Mouse (Mus musculus) embryonic facial prominence, embryonic 10.5 days (tissue): ENCODE data around the gene Ptgdr2. TPM values are rescaled to one million over a fixed set of nuclear protein-coding genes. Genes with fewer than 3 reads are reported as not detected.

Experiments used
- DNase-seq: peaks from one replicate; pipeline ENCODE4 v3.0.0-alpha.2; 2017; ENCODE audit warnings: low spot score
- H3K27ac ChIP-seq: fragments of 300-500 bp; sonication (generic); replicated peaks from 2 replicates; pipeline ENCODE4 v1.5.1; 2016; ENCODE audit warnings: mild to moderate bottlenecking
- H3K27me3 ChIP-seq: fragments of 300-500 bp; sonication (generic); replicated peaks from 2 replicates; pipeline ENCODE4 v1.6.1; 2016; ENCODE audit warnings: low read depth, mild to moderate bottlenecking; ENCODE audit not compliant: poor library complexity, severe bottlenecking
- H3K36me3 ChIP-seq: fragments of 300-500 bp; sonication (generic); replicated peaks from 2 replicates; pipeline ENCODE4 v1.6.1; 2016; ENCODE audit warnings: mild to moderate bottlenecking, moderate library complexity
- H3K4me1 ChIP-seq: fragments of 300-500 bp; sonication (generic); 2 replicates; pipeline ENCODE4 v1.6.1; 2016
- H3K4me3 ChIP-seq: fragments of 300-500 bp; sonication (generic); 2 replicates; pipeline ENCODE4 v1.5.1; 2016; ENCODE audit warnings: mild to moderate bottlenecking, moderate library complexity
- H3K9me3 ChIP-seq: fragments of 300-500 bp; sonication (generic); 2 replicates; pipeline ENCODE4 v1.6.1; 2016; ENCODE audit warnings: mild to moderate bottlenecking
- WGBS: fragments of 180-500 bp; shearing (Covaris S2); methylation state at CpG from one replicate; pipeline ENCODE4 v1.1.7; 2016; 5-methylcytosine and 5-hydroxymethylcytosine counted together
- polyA plus RNA-seq: library from polyadenylated mRNA; unstranded; fragments of >200 nt; fragmentation: Nextera tagmentation; extraction: Ambion mirVana; gene quantifications from 2 replicates; pipeline ENCODE4 v1.2.1, GENCODE M21; 2016

Gene Ptgdr2
- polyA plus RNA-seq, 1 experiment from 2014 or later, result not detected

GRCm38 (mm10) chr19:10909087-10909721 lies 27.8 kb upstream of the Ptgdr2 start:
- no peaks in the 10 kb centered on the region for H3K27me3 ChIP-seq
- H3K4me1 ChIP-seq, result no peaks in the 10 kb centered on the region; the same call in 1 of the 2 replicates
- H3K27ac ChIP-seq, result no peak overlapping the region
- DNase-seq, result no peak
- no peaks in the 10 kb centered on the region for H3K9me3 ChIP-seq
- WGBS, result 86% methylated on average over 6 of the region's 6 CpGs
- H3K4me3 ChIP-seq, result no peak overlapping the region
- H3K36me3 ChIP-seq, result peaks cover 52% of the 10 kb centered on the region

GRCm38 (mm10) chr19:10914291-10914690 lies 22.7 kb upstream of the Ptgdr2 start:
- Histone ChIP-seq H3K9me3 (no peaks in the 10 kb centered on the region), H3K36me3 (0 out of 2 replicates have a peak, but pooled peaks cover 2% of the 10 kb centered on the region), H3K4me3 (no peak overlapping the region), H3K27me3 (no peaks in the 10 kb centered on the region), H3K27ac (no peak overlapping the region), H3K4me1 (no peaks in the 10 kb centered on the region)
- no peak for DNase-seq
- WGBS, result 75% methylated on average over 7 of the region's 7 CpGs

DNA sequence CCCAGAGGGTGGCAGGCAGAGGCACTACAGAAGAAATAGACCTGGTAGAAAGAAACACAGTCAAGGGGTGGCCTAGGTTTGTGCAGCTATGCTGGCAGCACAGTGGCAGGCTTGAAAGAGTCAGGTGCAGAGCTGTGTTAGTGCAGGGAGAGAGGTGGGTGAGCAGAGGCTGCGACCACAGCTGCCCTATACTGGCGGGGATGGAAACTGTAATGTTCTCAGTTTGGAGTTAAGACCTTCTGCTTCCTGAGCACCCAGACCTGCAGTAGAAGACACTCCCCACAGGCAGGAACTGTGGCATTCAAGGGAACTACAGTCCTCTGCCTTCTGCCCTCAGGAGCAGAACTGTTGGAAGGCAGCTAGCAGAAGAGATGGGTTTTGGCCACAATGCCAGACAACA lies 22.1 kb upstream of the Ptgdr2 start:
- no peaks in the 10 kb centered on the region for H3K36me3 ChIP-seq
- H3K4me3 ChIP-seq, result no peak overlapping the region
- no peaks in the 10 kb centered on the region for H3K4me1 ChIP-seq
- no peaks in the 10 kb centered on the region for H3K27me3 ChIP-seq
- H3K27ac ChIP-seq, result no peak overlapping the region
- no peak for DNase-seq
- 79% methylated on average over 2 of the region's 2 CpGs for WGBS
- no peaks in the 10 kb centered on the region for H3K9me3 ChIP-seq

- Histone ChIP-seq H3K36me3 (no peaks in the 10 kb centered on the region), H3K4me1 (no peaks in the 10 kb centered on the region), H3K27ac (no peak overlapping the region), H3K9me3 (no peaks in the 10 kb centered on the region), H3K27me3 (no peaks in the 10 kb centered on the region), H3K4me3 (no peak overlapping the region)
- DNase-seq, result no peak
- 68% methylated on average over 5 of the region's 5 CpGs for WGBS
Observed at GRCm38 (mm10) chr19:10916506-10916905, 20.5 kb upstream of the Ptgdr2 start.

GRCm38 (mm10) chr19:10918321-10918991 lies 18.5 kb upstream of the Ptgdr2 start:
- Histone ChIP-seq H3K4me3 (no peak overlapping the region), H3K4me1 (no peaks in the 10 kb centered on the region), H3K36me3 (no peaks in the 10 kb centered on the region), H3K27ac (no peak overlapping the region), H3K9me3 (no peaks in the 10 kb centered on the region), H3K27me3 (no peaks in the 10 kb centered on the region)
- no peak for DNase-seq
- 87% methylated on average over 10 of the region's 10 CpGs for WGBS

DNA sequence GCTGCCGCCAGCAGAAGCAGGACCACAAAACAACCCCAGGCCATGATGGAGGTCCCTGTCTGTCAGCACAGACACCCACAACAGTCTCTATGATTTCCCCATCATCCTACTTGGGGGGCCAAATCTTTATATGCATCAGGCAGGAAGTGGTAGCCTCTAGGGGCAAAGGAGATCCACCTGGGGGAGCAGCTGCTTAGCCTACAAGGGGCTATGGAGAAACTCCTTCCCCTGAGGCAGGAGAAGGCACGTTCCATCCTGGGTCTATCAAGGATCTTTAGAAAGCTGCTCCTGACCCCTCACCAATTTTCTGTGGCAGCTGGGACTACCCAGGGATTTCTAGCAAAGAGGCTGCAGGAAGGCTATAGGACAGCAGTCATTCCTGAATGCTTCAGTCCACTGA lies 16.4 kb upstream of the Ptgdr2 start, which contains the start of gene Zp1:
Gene Zp1, minus strand, starts transcription at position 101 of the 400 bp plus-strand sequence.
- no peak for DNase-seq
- Histone ChIP-seq H3K4me1 (peaks cover 6% of the 10 kb centered on the region), H3K27me3 (no peaks in the 10 kb centered on the region), H3K36me3 (no peaks in the 10 kb centered on the region), H3K27ac (no peak within 1 kb of the TSS), H3K9me3 (no peaks in the 10 kb centered on the region), H3K4me3 (no peak within 1 kb of the TSS)
- WGBS, result 51% methylated on average over 2 of the region's 2 CpGs

- H3K9me3 ChIP-seq, result no peaks in the 10 kb centered on the region
- no peaks in the 10 kb centered on the region for H3K27me3 ChIP-seq
- no peaks in the 10 kb centered on the region for H3K36me3 ChIP-seq
- DNase-seq, result no peak
- WGBS, result 82% methylated on average over 3 of the region's 3 CpGs
- H3K4me1 ChIP-seq, result peaks cover 10% of the 10 kb centered on the region
- no peak overlapping the region for H3K4me3 ChIP-seq
- H3K27ac ChIP-seq, result no peak overlapping the region
Observed at GRCm38 (mm10) chr19:10921058-10921457, 15.9 kb upstream of the Ptgdr2 start.

- DNase-seq, result no peak
- H3K27ac ChIP-seq, result no peak overlapping the region
- no peaks in the 10 kb centered on the region for H3K9me3 ChIP-seq
- peaks cover 21% of the 10 kb centered on the region for H3K4me1 ChIP-seq
- 59% methylated on average over 4 of the region's 4 CpGs for WGBS
- no peak overlapping the region for H3K4me3 ChIP-seq
- no peaks in the 10 kb centered on the region for H3K36me3 ChIP-seq
- no peaks in the 10 kb centered on the region for H3K27me3 ChIP-seq
Observed at GRCm38 (mm10) chr19:10924220-10924619, 12.7 kb upstream of the Ptgdr2 start.

- peak; percentile 21 for DNase-seq
- H3K27ac ChIP-seq, result peak overlapping the region; percentile 78
- WGBS, result 37% methylated on average over 6 of the region's 6 CpGs
Observed at GRCm38 (mm10) chr19:10926123-10926621, 10.8 kb upstream of the Ptgdr2 start.

GRCm38 (mm10) chr19:10926666-10927065 lies 10.3 kb upstream of the Ptgdr2 start:
- H3K36me3 ChIP-seq, result no peaks in the 10 kb centered on the region
- 58% methylated on average over 4 of the region's 4 CpGs for WGBS
- peak overlapping the region; percentile 78 for H3K27ac ChIP-seq
- peaks cover 21% of the 10 kb centered on the region for H3K4me1 ChIP-seq
- no peak overlapping the region for H3K4me3 ChIP-seq
- H3K27me3 ChIP-seq, result no peaks in the 10 kb centered on the region
- no peaks in the 10 kb centered on the region for H3K9me3 ChIP-seq
- DNase-seq, result no peak

More at GRCm38 (mm10) chr19:10926123-10926621, 10.8 kb upstream of the Ptgdr2 start:
- H3K9me3 ChIP-seq, result no peaks in the 10 kb centered on the region
- peaks cover 21% of the 10 kb centered on the region for H3K4me1 ChIP-seq
- no peak overlapping the region for H3K4me3 ChIP-seq
- H3K36me3 ChIP-seq, result no peaks in the 10 kb centered on the region
- H3K27me3 ChIP-seq, result no peaks in the 10 kb centered on the region

DNA sequence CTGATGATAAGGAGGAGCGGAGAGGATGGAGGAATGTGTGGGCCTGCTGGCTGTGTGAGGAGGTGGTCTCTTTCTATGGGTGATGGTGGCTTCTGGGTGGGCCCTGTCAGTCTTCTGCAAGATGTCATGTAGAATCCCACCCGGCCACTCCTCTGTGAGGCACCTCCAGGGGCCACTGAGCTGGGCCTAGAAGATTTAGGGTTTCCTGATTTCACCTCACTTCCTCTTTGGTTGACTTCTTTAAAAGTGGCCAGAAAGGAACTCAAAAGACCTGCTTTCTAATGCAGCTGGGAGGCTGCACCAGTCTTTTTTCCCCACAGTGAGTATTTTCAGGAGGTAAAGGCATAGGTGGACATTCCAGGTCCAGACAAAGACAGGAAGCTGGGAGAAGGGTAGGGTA lies 6.3 kb upstream of the Ptgdr2 start:
- H3K4me3 ChIP-seq, result no peak overlapping the region
- no peaks in the 10 kb centered on the region for H3K9me3 ChIP-seq
- H3K36me3 ChIP-seq, result no peaks in the 10 kb centered on the region
- no peak overlapping the region for H3K27ac ChIP-seq
- WGBS, result 89% methylated on average over 2 of the region's 2 CpGs
- DNase-seq, result no peak
- H3K27me3 ChIP-seq, result no peaks in the 10 kb centered on the region
- H3K4me1 ChIP-seq, result peaks cover 15% of the 10 kb centered on the region

- no peaks in the 10 kb centered on the region for H3K36me3 ChIP-seq
- H3K9me3 ChIP-seq, result no peaks in the 10 kb centered on the region; the same call in 1 of the 2 replicates
- H3K4me3 ChIP-seq, result no peak overlapping the region
- H3K27me3 ChIP-seq, result no peaks in the 10 kb centered on the region
- WGBS, result 41% methylated on average over 5 of the region's 5 CpGs
- DNase-seq, result no peak
- H3K27ac ChIP-seq, result no peak overlapping the region
- H3K4me1 ChIP-seq, result peaks cover 1% of the 10 kb centered on the region
Observed at GRCm38 (mm10) chr19:10935029-10935428, 1.9 kb upstream of the Ptgdr2 start.

DNA sequence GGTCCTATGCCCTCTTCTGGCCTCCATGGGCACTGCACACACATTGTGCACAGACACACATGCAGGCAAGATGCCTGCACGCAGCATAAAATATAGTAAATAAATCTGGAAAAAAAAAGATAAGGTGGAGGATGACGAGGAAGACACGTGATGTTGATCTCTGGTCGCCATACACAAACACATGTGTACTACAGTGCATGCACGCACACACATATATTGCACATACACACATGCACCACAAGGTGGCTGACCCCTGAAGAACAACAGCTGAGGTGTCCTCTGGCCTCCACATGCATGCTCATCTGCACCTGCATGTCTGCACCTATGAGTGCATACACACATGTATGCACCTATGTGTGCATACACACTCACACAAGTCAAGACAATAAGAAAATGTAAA lies 883 bp upstream of the Ptgdr2 start:
- Histone ChIP-seq H3K4me1 (peaks cover 12% of the 10 kb centered on the region), H3K4me3 (no peak overlapping the region), H3K36me3 (no peaks in the 10 kb centered on the region), H3K27me3 (no peaks in the 10 kb centered on the region), H3K9me3 (no peaks in the 10 kb centered on the region; the same call in 1 of the 2 replicates), H3K27ac (no peak overlapping the region)
- no peak for DNase-seq
- 84% methylated on average over 5 of the region's 5 CpGs for whole genome bisulfite sequencing
